Mouse (Mus musculus): ENCODE data around the gene BC053393. TPM values are rescaled to one million over a fixed set of nuclear protein-coding genes. Genes with fewer than 3 reads are reported as not detected.

Gene BC053393
- not detected for polyA plus RNA-seq (2017; shearing (Covaris generic))

GRCm38 (mm10) chr11:46571327-46571726, at the start of gene BC053393:
TSS of gene BC053393 (plus strand) at chr11:46571536.

GRCm38 (mm10) chr11:46523912-46524311, 47.4 kb upstream of the BC053393 start, which contains the start of gene Gm12169:
TSS of gene Gm12169 (plus strand) at chr11:46524212.

GRCm38 (mm10) chr11:46629211-46629795, 58.0 kb downstream of the BC053393 start, which contains the start of gene Dppa1:
TSS of gene Dppa1 (minus strand) at chr11:46629261.

Other genes starting within 250 kb of the BC053393 start
- gene Itk, start 182.0 kb upstream of the BC053393 start, polyA plus RNA-seq (2017; shearing (Covaris generic)) = 366 TPM
- 0.25 TPM for gene Fam71b, start 175.0 kb upstream of the BC053393 start, polyA plus RNA-seq (2017; shearing (Covaris generic))
- gene Med7, start 134.6 kb upstream of the BC053393 start, polyA plus RNA-seq (2017; shearing (Covaris generic)) = 41.1 TPM
- 2.5 TPM for gene Havcr2, start 116.6 kb upstream of the BC053393 start, polyA plus RNA-seq (2017; shearing (Covaris generic))
- gene Gm12169, start 47.3 kb upstream of the BC053393 start, polyA plus RNA-seq (2017; shearing (Covaris generic)) = not detected
- gene Dppa1, start 57.7 kb downstream of the BC053393 start, polyA plus RNA-seq (2017; shearing (Covaris generic)) = not detected
- gene Timd2, start 135.5 kb downstream of the BC053393 start, polyA plus RNA-seq (2017; shearing (Covaris generic)) = not detected
- gene Havcr1, start 163.5 kb downstream of the BC053393 start, polyA plus RNA-seq (2017; shearing (Covaris generic)) = not detected
- gene Timd4, start 239.3 kb downstream of the BC053393 start, polyA plus RNA-seq (2017; shearing (Covaris generic)) = 0.50 TPM